ENCODE assay signal across 9 mouse cellular contexts in the genomic region with DNA sequence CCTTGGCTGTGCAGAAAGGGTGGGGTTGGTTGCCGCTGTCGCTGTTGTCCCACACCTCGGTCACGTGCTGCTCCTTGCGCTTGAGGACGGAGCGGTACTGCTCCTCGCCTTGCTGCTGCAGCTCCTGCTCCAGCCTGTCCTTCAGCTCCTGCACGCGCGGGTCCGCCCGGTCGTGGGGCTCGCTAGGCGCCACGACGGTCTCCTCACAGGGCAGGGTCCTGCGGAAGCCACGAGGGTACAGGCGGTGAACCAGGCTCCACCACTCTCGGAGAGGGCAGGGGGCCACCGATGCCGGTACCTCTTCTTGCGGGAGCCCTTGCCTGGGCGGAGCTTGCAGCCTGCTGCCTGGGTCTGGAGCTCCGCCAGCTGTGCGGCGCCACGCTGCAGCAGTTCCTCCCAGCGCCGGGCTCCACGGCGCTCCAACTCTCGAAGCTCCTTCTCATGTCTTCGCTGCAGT. TPM values are rescaled to one million over a fixed set of nuclear protein-coding genes. Genes with fewer than 3 reads are reported as not detected.
DNase-seq lines count a peak whose midpoint lies in the region; ATAC-seq and TF ChIP-seq lines count a peak whose summit lies in the region.
"Had no signal": no experiment of that assay in that cellular context is flagged by ENCODE, and none has a peak within 500 bp of the region (broad histone marks: within the 10 kb centered on the region; RNA-seq: fewer than 3 reads in every experiment).

No protein-coding gene starts in this region.

- H3K9ac ChIP-seq in heart, embryonic 13.5 days: peak overlapping the region; percentile 79
- peak overlapping the region; percentile 46 for H3K9ac ChIP-seq in midbrain, embryonic 11.5 days (ENCODE audit: low read length)

- no peak for TF ChIP-seq CTCF in thymus, adult 2 months (IDR thresholded peaks at IDR 0.05; ENCODE audit: borderline replicate concordance, control insufficient read depth, extremely low read depth, insufficient read depth, low read length, poor library complexity)

- peak overlapping the region; percentile 50 for H3K4me3 ChIP-seq in heart, embryonic 13.5 days
- H3K4me3 ChIP-seq in midbrain, embryonic 11.5 days (ENCODE audit: low read depth, low read length): peak overlapping the region; percentile 35
- peak overlapping the region; percentile 23 for H3K4me3 ChIP-seq in thymus, adult 2 months (ENCODE audit: control insufficient read depth, insufficient read depth, low read length)
- H3K4me3 ChIP-seq: myocyte had no signal

- no peaks in the 10 kb centered on the region for H3K36me3 ChIP-seq in heart, embryonic 13.5 days
- H3K36me3 ChIP-seq in midbrain, embryonic 11.5 days (ENCODE audit: control insufficient read depth, insufficient read depth, low read length): no peaks in the 10 kb centered on the region
- H3K36me3 ChIP-seq in thymus, adult 2 months (ENCODE audit: control insufficient read depth, insufficient read depth, low read length): no peaks in the 10 kb centered on the region

- peaks cover 55% of the 10 kb centered on the region for H3K4me1 ChIP-seq in heart, embryonic 13.5 days
- H3K4me1 ChIP-seq in midbrain, embryonic 11.5 days (ENCODE audit: control insufficient read depth, insufficient read depth, low read length): peaks cover 17% of the 10 kb centered on the region
- peaks cover 22% of the 10 kb centered on the region for H3K4me1 ChIP-seq in thymus, adult 2 months (replicated peaks; ENCODE audit: control insufficient read depth, insufficient read depth, low read length)

- 2% methylated on average over 36 of the region's 36 CpGs for WGBS in heart, embryonic 13.5 days
- under 1% methylated on average over 36 of the region's 36 CpGs for WGBS in midbrain, embryonic 11.5 days
- WGBS in thymus, adult 2 months: 32% methylated on average over 36 of the region's 36 CpGs

- no peak for ATAC-seq in heart, embryonic 13.5 days (ENCODE audit: extremely low read depth, insufficient number of reproducible peaks, low FRiP score, low TSS enrichment)
- ATAC-seq in midbrain, embryonic 11.5 days (ENCODE audit: low FRiP score): peak; percentile 77

- TF ChIP-seq POLR2A in thymus, adult 2 months (IDR thresholded peaks at IDR 0.05; ENCODE audit: control insufficient read depth, extremely low read depth, insufficient read depth, low read length, poor library complexity): no peak

- H3K9me3 ChIP-seq in heart, embryonic 13.5 days: no peaks in the 10 kb centered on the region
- no peaks in the 10 kb centered on the region for H3K9me3 ChIP-seq in midbrain, embryonic 11.5 days (ENCODE audit: control insufficient read depth, low read length)

- no peak overlapping the region for H3K27ac ChIP-seq in heart, embryonic 13.5 days (replicated peaks)
- no peak overlapping the region for H3K27ac ChIP-seq in midbrain, embryonic 11.5 days (ENCODE audit: low read depth, low read length)
- no peak overlapping the region for H3K27ac ChIP-seq in thymus, adult 2 months (ENCODE audit: control insufficient read depth, insufficient read depth, low read length)

- peak overlapping the region; percentile 90 for H3K4me2 ChIP-seq in heart, embryonic 13.5 days
- peak overlapping the region; percentile 81 for H3K4me2 ChIP-seq in midbrain, embryonic 11.5 days

- intact Hi-C loops in left cerebral cortex, postnatal 4 days (cut with DNase I): no loop called here

- peaks cover 81% of the 10 kb centered on the region for H3K27me3 ChIP-seq in heart, embryonic 13.5 days (replicated peaks)
- peaks cover 58% of the 10 kb centered on the region for H3K27me3 ChIP-seq in midbrain, embryonic 11.5 days (ENCODE audit: control insufficient read depth, insufficient read depth, low read length)
- no peaks in the 10 kb centered on the region; the same call in 1 of the 2 replicates for H3K27me3 ChIP-seq in thymus, adult 2 months (ENCODE audit: control insufficient read depth, insufficient read depth, low read length)

- DNase-seq in left cerebral cortex, adult 18-20 months (ENCODE audit: low spot score in 2 of 2): peak; percentile 47 to 72
- no peak for DNase-seq in left cerebral cortex, adult 11 months (ENCODE audit: low spot score)
- peak; percentile 40 to 62 for DNase-seq in cerebellum, postnatal 25 days
- peak; percentile 51 for DNase-seq in left cerebral cortex, postnatal 4 days
- DNase-seq in midbrain, embryonic 11.5 days (ENCODE audit: low spot score, missing footprints): peak; percentile 95
- no peak for DNase-seq in thymus, adult 2 months
- DNase-seq in spleen, postnatal 14 days (ENCODE audit: low spot score in 2 of 2): no peak

RNA-seq across cellular contexts. Expression of a gene that starts 7.3 kb away (rescaled TPM):
- 10 to 100 TPM; 27.5 to 33.7 TPM for total RNA-seq in left cerebral cortex, adult 18-20 months (2021)
- 0.67 and 0.73 TPM in 2 replicates for polyA plus RNA-seq in heart, embryonic 13.5 days (2015; fragmentation: Nextera tagmentation; extraction: Ambion mirVana)
- total RNA-seq in left cerebral cortex, postnatal 4 days (2021): 1 to 10 TPM; 2.2 to 2.5 TPM
- not detected in 2 replicates for polyA plus RNA-seq in midbrain, embryonic 11.5 days (2014; fragmentation: Nextera tagmentation; extraction: Ambion mirVana)
- 0.20 and 0.27 TPM in 2 replicates for polyA plus RNA-seq in thymus, adult 2 months (2012; rRNA removed)

RNA-seq across cellular contexts. Expression of a gene that starts 17.2 kb away (rescaled TPM):
- total RNA-seq in left cerebral cortex, adult 18-20 months (2021): 1 to 10 TPM; 3.0 to 3.1 TPM
- 0.94 and 1.6 TPM in 2 replicates for polyA plus RNA-seq in heart, embryonic 13.5 days (2015; fragmentation: Nextera tagmentation; extraction: Ambion mirVana)
- 1 to 10 TPM; 1.8 to 2.1 TPM for total RNA-seq in left cerebral cortex, postnatal 4 days (2021)
- polyA plus RNA-seq in midbrain, embryonic 11.5 days (2014; fragmentation: Nextera tagmentation; extraction: Ambion mirVana): 0.20 and 0.33 TPM in 2 replicates
- polyA plus RNA-seq in thymus, adult 2 months (2012; rRNA removed): 79.9 and 94.4 TPM in 2 replicates
- polyA plus RNA-seq: myocyte had no signal

RNA-seq across cellular contexts. Expression of a gene that starts 34.5 kb away (rescaled TPM):
- 10 to 100 TPM; 48.7 to 49.6 TPM for total RNA-seq in left cerebral cortex, adult 18-20 months (2021)
- 36.2 and 38.3 TPM in 2 replicates for polyA plus RNA-seq in heart, embryonic 13.5 days (2015; fragmentation: Nextera tagmentation; extraction: Ambion mirVana)
- 10 to 100 TPM; 17.8 to 19.7 TPM for total RNA-seq in left cerebral cortex, postnatal 4 days (2021)
- 36.0 and 39.9 TPM in 2 replicates for polyA plus RNA-seq in midbrain, embryonic 11.5 days (2014; fragmentation: Nextera tagmentation; extraction: Ambion mirVana)
- polyA plus RNA-seq in thymus, adult 2 months (2012; rRNA removed): 18.9 and 25.7 TPM in 2 replicates

RNA-seq across cellular contexts. Expression of a gene that starts 48.0 kb away (rescaled TPM):
- 10 to 100 TPM; 79.7 to 86.4 TPM for total RNA-seq in left cerebral cortex, adult 18-20 months (2021)
- 7.4 and 7.5 TPM in 2 replicates for polyA plus RNA-seq in heart, embryonic 13.5 days (2015; fragmentation: Nextera tagmentation; extraction: Ambion mirVana)
- total RNA-seq in left cerebral cortex, postnatal 4 days (2021): 100 to 1,000 TPM; 142 to 154 TPM
- polyA plus RNA-seq in midbrain, embryonic 11.5 days (2014; fragmentation: Nextera tagmentation; extraction: Ambion mirVana): 1.2 and 1.4 TPM in 2 replicates
- 4.3 and 4.7 TPM in 2 replicates for polyA plus RNA-seq in thymus, adult 2 months (2012; rRNA removed)

RNA-seq across cellular contexts. Expression of a gene that starts 51.4 kb away (rescaled TPM):
- 1 to 10 TPM; 4.4 to 4.8 TPM for total RNA-seq in left cerebral cortex, adult 18-20 months (2021)
- 2.2 and 2.9 TPM in 2 replicates for polyA plus RNA-seq in heart, embryonic 13.5 days (2015; fragmentation: Nextera tagmentation; extraction: Ambion mirVana)
- total RNA-seq in left cerebral cortex, postnatal 4 days (2021): 1 to 10 TPM; 1.8 to 2.1 TPM
- polyA plus RNA-seq in midbrain, embryonic 11.5 days (2014; fragmentation: Nextera tagmentation; extraction: Ambion mirVana): 0.86 and 0.92 TPM in 2 replicates
- polyA plus RNA-seq in thymus, adult 2 months (2012; rRNA removed): 1.2 and 1.8 TPM in 2 replicates

Comparison
In these comparisons a context has a peak if more than half of its experiments do, and no peak if none do; other contexts are left out.
1. DNase-seq: peak in left cerebral cortex, adult 18-20 months (2 of 2), cerebellum, postnatal 25 days (2 of 2), left cerebral cortex, postnatal 4 days (single experiment) and midbrain, embryonic 11.5 days (single experiment); none in left cerebral cortex, adult 11 months (single experiment), thymus, adult 2 months (single experiment) and spleen, postnatal 14 days (0 of 2).
2. RNA of a gene that starts 17.2 kb away (polyA plus RNA-seq): 79.9 to 94.4 TPM in thymus, adult 2 months; 0.94 to 1.6 TPM in heart, embryonic 13.5 days and 0.20 to 0.33 TPM in midbrain, embryonic 11.5 days; every median in the first group is over 10 times any median in the second.
3. Peak in every context shown above with its lines, with median percentiles within 50 percentile points of each other: H3K4me3 ChIP-seq.